Mouse (Mus musculus) testis, adult 2 months (tissue): ENCODE measurements at regions not wholly inside any gene's neighbourhood (a gene's known extent, or its start where the extent isn't known, plus 50 kb on each side); places are given as distances from the start of the nearest gene placed in this dataset.

ENCODE experiments used
- CTCF ChIP-seq: fragments of 200-500 bp; IDR thresholded peaks from 2 replicates; pipeline ENCODE4 v1.5.1; 2012; ENCODE audit warnings: low read depth, mild to moderate bottlenecking, inconsistent platforms, low read length, moderate library complexity; ENCODE audit not compliant: control insufficient read depth, insufficient read depth, insufficient replicate concordance
- POLR2A ChIP-seq: fragments of 200-500 bp; IDR thresholded peaks from 2 replicates; pipeline ENCODE4 v1.6.1; 2012; ENCODE audit warnings: low read depth, mild to moderate bottlenecking, inconsistent platforms, low read length, moderate library complexity; ENCODE audit not compliant: control insufficient read depth

DNA sequence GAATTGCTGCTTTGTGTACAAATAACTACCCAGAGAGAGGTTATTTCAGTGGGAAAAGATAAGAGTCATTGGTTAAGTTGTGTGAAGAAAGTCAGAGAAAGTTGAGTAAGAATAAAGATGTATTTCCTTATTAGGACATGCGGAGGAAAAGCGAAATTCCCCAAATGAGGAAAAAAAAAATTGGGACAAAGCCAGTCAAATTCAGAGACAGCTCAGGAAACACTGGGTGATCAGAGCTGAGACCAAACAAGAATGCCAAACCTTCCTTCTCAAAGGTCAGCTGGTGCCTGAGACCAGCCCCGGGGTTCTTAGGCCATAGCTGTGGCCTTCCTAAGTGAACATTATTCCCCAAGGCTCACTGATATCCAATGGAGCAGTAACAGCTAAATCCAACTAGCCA is 345.2 kb upstream of the Thbs1 start:
- TF ChIP-seq POLR2A (no peak), CTCF (no peak)
